Mouse (Mus musculus): Measurements from ENCODE around the gene Olfr724.
"Not testable (repeated sequence)": the region's sequence is repeated elsewhere in the genome, so short reads cannot be mapped to it uniquely, and the experiment has no call there.

DNA sequence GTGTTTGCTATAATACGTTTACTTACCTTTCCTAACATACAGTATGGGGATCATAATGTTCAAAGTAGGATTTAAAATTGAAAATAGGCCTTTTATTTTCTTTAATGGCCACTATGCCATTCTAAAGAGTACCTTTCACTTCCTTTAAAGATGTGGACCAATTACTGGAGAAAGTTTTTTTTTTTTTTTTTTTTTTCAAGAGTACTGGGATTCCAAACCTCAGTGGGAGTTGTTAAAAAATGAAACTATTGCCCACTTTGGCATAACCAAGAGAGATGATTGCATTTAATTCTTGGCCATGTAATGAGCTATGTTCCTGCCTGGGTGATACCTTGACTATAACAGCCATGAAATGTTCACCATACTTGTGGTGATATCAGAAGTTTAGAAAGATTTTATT is at the start of gene Olfr724:
- not testable (repeated sequence) for TF ChIP-seq ZC3H11A (IDR thresholded peaks at IDR 0.05; ENCODE audit: borderline replicate concordance, low read depth, low read length); CHD2 (IDR thresholded peaks at IDR 0.05; ENCODE audit: low read depth, low read length); MAFK (IDR thresholded peaks at IDR 0.05; ENCODE audit: insufficient read depth, low read depth, low read length); ZNF384 (IDR thresholded peaks at IDR 0.05; ENCODE audit: low read depth, low read length); HCFC1 (IDR thresholded peaks at IDR 0.05; ENCODE audit: borderline replicate concordance, insufficient read depth, low read length)
